Mouse (Mus musculus) liver, adult 2 months (tissue): Measurements from ENCODE around the gene Anapc2. TPM values are rescaled to one million over a fixed set of nuclear protein-coding genes. Genes with fewer than 3 reads are reported as not detected.

Experiments
- DNase-seq: peaks from one replicate; pipeline ENCODE4 v3.0.0-alpha.2; 2011; ENCODE audit warnings: low read depth, low spot score; ENCODE audit errors: extremely low read depth
- H3K27ac ChIP-seq: fragments of 200-500 bp; replicated peaks from 2 replicates; pipeline ENCODE4 v1.5.1; 2012; ENCODE audit warnings: low read depth, mild to moderate bottlenecking, control low read depth, inconsistent platforms, low read length; ENCODE audit not compliant: insufficient read depth
- H3K27me3 ChIP-seq: fragments of 200-500 bp; 2 replicates; pipeline ENCODE4 v1.6.1; 2012; ENCODE audit warnings: mild to moderate bottlenecking, moderate library complexity, low read length, inconsistent platforms; ENCODE audit not compliant: control insufficient read depth, insufficient read depth
- H3K36me3 ChIP-seq: fragments of 200-500 bp; 2 replicates; pipeline ENCODE4 v1.6.1; 2012; ENCODE audit warnings: low read length, inconsistent platforms; ENCODE audit not compliant: control insufficient read depth, insufficient read depth
- H3K4me1 ChIP-seq: fragments of 200-500 bp; 2 replicates; pipeline ENCODE4 v1.6.1; 2011; ENCODE audit warnings: low read length; ENCODE audit not compliant: control insufficient read depth, insufficient read depth
- H3K4me3 ChIP-seq: fragments of 200-500 bp; 2 replicates; pipeline ENCODE4 v1.5.1; 2011; ENCODE audit warnings: low read depth, mild to moderate bottlenecking, control low read depth, low read length, moderate library complexity; ENCODE audit not compliant: insufficient read depth
- H3K79me2 ChIP-seq: fragments of 200-500 bp; 2 replicates; pipeline ENCODE4 v1.6.1; 2012; ENCODE audit warnings: inconsistent platforms, mild to moderate bottlenecking, low read length, moderate library complexity; ENCODE audit not compliant: control insufficient read depth, insufficient read depth
- H3K9ac ChIP-seq: fragments of 200-500 bp; 2 replicates; pipeline ENCODE4 v1.6.1; 2012; ENCODE audit warnings: low read depth, mild to moderate bottlenecking, control low read depth, inconsistent platforms, low read length
- CTCF ChIP-seq: fragments of 200-500 bp; IDR thresholded peaks from 2 replicates; pipeline ENCODE4 v1.5.1; 2011; ENCODE audit warnings: low read depth, low read length, control low read depth
- POLR2A ChIP-seq: fragments of 200-500 bp; IDR thresholded peaks from 2 replicates; pipeline ENCODE4 v1.6.1; 2011; ENCODE audit warnings: low read length, control low read depth; ENCODE audit not compliant: insufficient read depth; ENCODE audit errors: extremely low read depth
- WGBS: fragments of 180-500 bp; shearing (Covaris S2); methylation state at CpG from one replicate; pipeline ENCODE4 v1.1.7; 2018; 5-methylcytosine and 5-hydroxymethylcytosine counted together
- polyA plus RNA-seq: library from polyadenylated mRNA; depleted of rRNA; stranded (reverse); fragments of >200 nt; gene quantifications from 2 replicates; pipeline ENCODE4 v1.2.3, GENCODE M21; 2012
- total RNA-seq: library from RNA; depleted of rRNA; stranded (reverse); fragments of >200 nt; gene quantifications from 2 replicates; pipeline ENCODE4 v1.2.3, GENCODE M21; 2014

The Anapc2 gene
- total and polyA plus RNA-seq, 2 experiments, result 24.0 to 52.1 TPM

DNA sequence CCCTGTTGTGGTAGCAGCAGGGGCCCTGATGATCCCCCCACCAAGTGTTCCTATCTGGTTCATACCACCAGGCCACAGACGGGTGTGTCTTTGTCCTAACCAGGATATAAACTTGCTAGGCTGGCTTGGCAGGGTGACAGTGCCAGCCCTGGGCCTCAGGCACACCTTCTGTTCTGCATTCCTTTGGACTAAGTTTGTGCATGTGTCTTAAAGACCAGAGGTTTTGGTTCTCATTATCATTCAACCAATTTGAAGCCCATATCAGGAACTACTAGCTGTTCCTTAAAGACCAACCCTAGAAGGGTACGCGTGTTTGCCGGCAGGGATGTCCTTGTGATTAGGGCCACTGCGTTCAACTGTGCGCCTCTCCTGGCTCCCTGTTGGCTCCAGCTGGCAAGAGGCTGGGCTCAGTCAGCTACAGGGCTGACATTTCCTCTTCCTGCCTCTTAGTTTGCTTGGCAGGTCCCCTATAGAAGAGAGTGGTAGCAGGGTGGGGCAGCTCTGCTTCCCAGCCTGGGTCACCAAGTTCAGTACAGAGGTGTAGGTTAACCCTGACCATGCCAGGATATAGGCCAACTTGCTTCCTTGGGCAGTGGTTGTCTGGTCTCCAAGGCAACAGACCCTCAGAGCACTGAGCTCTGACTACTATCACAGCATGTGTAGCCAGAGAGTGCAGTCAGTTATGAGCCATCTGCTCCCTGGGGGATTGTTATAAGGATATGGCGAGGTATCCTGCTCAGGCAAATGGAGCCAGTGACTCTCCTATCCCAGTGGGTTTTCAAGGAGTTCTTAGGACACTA, 14.8 kb downstream of the Anapc2 start:
- TF ChIP-seq CTCF (no peak), POLR2A (no peak)
- H3K27ac ChIP-seq, result no peak overlapping the region
- WGBS, result 65% methylated on average over 7 of the region's 7 CpGs
- peaks cover 7% of the 10 kb centered on the region; the same call in 1 of the 2 replicates for H3K27me3 ChIP-seq
- H3K4me3 ChIP-seq, result no peak overlapping the region
- peaks cover 3% of the 10 kb centered on the region; the same call in 1 of the 2 replicates for H3K4me1 ChIP-seq
- no peak for DNase-seq
- H3K36me3 ChIP-seq, result peaks cover 2% of the 10 kb centered on the region; the same call in 1 of the 2 replicates
- no peaks in the 10 kb centered on the region for H3K79me2 ChIP-seq
- H3K9ac ChIP-seq, result no peak overlapping the region

GRCm38 (mm10) chr2:25287927-25288649, 15.8 kb downstream of the Anapc2 start, which contains the start of gene Tmem210:
Gene Tmem210 (plus strand): TSS chr2:25288145.
- DNase-seq, result no peak
- H3K36me3 ChIP-seq, result peaks cover 2% of the 10 kb centered on the region; the same call in 1 of the 2 replicates
- WGBS, result 85% methylated on average over 6 of the region's 6 CpGs
- TF ChIP-seq POLR2A (no peak), CTCF (no peak)
- no peak within 1 kb of the TSS for H3K27ac ChIP-seq
- peaks cover 9% of the 10 kb centered on the region; the same call in 1 of the 2 replicates for H3K27me3 ChIP-seq
- peaks cover 3% of the 10 kb centered on the region; the same call in 1 of the 2 replicates for H3K4me1 ChIP-seq
- no peak within 1 kb of the TSS for H3K9ac ChIP-seq
- H3K4me3 ChIP-seq, result no peak within 1 kb of the TSS
- no peaks in the 10 kb centered on the region for H3K79me2 ChIP-seq

DNA sequence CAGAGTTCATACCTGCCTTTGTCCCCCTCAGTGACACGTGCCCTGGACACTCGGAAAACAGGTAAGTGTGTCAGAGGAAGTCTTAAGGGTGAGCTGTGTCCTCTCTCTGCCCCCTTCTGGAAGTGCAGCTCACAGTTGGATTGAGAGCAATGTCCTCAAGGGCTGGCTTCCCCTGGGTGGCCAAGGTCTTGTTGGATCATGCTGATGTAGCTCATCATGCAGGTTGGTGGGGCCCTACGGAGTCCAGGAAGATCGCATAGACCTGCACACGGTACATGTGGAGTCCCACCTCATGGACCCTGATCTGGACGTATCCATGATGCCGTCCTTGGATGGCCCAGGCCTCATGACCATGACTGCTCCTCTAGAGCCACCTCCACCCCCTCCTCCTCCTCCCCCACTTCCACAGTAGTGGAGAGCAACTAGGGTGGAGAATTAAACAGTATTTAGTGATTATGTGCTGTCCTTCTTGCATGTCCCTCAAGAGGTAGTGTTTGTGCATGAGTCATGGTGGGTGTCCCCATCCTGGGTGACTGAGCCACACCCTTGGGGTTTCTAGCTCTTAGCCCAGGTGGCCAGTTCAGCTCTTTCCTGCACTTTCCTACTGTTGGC, 16.6 kb downstream of the Anapc2 start:
- no peaks in the 10 kb centered on the region for H3K79me2 ChIP-seq
- peaks cover 3% of the 10 kb centered on the region; the same call in 1 of the 2 replicates for H3K4me1 ChIP-seq
- peaks cover 2% of the 10 kb centered on the region; the same call in 1 of the 2 replicates for H3K36me3 ChIP-seq
- peaks cover 9% of the 10 kb centered on the region; the same call in 1 of the 2 replicates for H3K27me3 ChIP-seq
- no peak overlapping the region for H3K4me3 ChIP-seq
- WGBS, result 90% methylated on average over 7 of the region's 7 CpGs
- no peak overlapping the region for H3K9ac ChIP-seq
- DNase-seq, result no peak
- no peak for TF ChIP-seq CTCF
- TF ChIP-seq POLR2A, result no peak
- no peak overlapping the region for H3K27ac ChIP-seq

DNA sequence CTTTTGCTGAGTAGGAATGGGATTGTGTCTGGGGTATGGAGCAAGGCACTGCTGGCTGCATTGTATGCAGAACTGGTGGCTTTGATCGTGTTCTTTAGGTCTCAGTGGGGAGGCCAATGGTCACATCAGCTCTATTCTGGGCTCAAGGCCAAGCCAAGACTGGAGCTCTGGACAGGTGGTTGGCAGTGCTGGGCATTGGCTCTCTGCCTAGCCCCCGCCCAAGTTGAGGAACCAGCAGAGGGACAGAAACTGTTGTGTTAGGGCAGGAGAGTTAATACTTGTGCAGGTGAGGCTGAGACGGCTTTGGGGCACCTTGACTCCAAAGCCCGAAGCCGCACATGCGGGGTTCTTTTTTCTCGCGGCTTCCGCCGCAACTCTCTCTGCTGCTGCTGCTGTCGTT, 17.4 kb downstream of the Anapc2 start, which contains the start of gene Lrrc26:
TSS of gene Lrrc26 (plus strand) at position 265 of the 400 bp plus-strand sequence.
- peaks cover 3% of the 10 kb centered on the region; the same call in 1 of the 2 replicates for H3K4me1 ChIP-seq
- H3K4me3 ChIP-seq, result peak within 1 kb of the TSS; percentile 39; the same call in 1 of the 2 replicates
- peak; percentile 21 for DNase-seq
- H3K9ac ChIP-seq, result no peak within 1 kb of the TSS
- no peaks in the 10 kb centered on the region; the same call in 1 of the 2 replicates for H3K36me3 ChIP-seq
- H3K27ac ChIP-seq, result no peak within 1 kb of the TSS
- no peak for TF ChIP-seq POLR2A
- no peak for TF ChIP-seq CTCF
- peaks cover 9% of the 10 kb centered on the region; the same call in 1 of the 2 replicates for H3K27me3 ChIP-seq
- 5% methylated on average over 11 of the region's 11 CpGs for WGBS
- no peaks in the 10 kb centered on the region for H3K79me2 ChIP-seq

DNA sequence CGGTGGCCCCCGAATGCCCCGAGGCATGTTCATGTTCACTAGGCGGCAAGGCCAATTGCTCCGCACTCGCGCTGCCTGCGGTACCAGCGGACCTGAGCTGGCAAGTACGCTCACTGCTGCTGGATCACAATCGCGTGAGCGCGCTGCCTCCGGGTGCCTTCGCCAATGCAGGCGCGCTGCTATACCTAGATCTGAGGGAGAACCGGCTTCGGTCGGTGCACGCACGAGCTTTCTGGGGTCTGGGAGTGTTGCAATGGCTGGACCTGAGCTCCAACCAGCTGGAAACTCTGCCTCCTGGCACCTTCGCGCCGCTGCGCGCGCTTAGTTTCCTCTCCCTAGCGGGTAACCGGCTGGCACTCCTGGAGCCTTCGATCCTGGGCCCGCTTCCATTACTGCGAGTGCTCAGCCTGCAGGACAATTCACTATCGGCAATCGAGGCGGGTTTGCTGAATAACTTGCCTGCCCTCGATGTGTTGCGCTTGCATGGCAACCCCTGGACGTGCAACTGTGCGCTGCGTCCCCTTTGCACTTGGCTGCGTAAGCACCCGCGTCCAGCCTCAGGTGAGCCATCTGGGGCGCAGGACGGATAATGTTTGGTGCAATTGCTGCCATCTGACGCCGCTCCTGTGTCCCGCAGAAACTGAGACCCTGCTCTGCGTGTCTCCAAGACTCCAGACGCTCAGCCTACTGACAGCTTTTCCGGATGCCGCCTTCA, 18.0 kb downstream of the Anapc2 start:
- Histone ChIP-seq H3K27me3 (peaks cover 9% of the 10 kb centered on the region; the same call in 1 of the 2 replicates), H3K79me2 (no peaks in the 10 kb centered on the region), H3K4me3 (peak overlapping the region; percentile 39; the same call in 1 of the 2 replicates), H3K4me1 (peaks cover 3% of the 10 kb centered on the region; the same call in 1 of the 2 replicates), H3K9ac (no peak overlapping the region), H3K36me3 (no peaks in the 10 kb centered on the region; the same call in 1 of the 2 replicates), H3K27ac (no peak overlapping the region)
- peak; percentile 23 for DNase-seq
- TF ChIP-seq POLR2A (no peak), CTCF (no peak)
- WGBS, result 2% methylated on average over 54 of the region's 54 CpGs
